Mouse (Mus musculus) hematopoietic stem cell, adult 5-6 weeks (primary cell): ENCODE measurements around the gene Tgm2. TPM values are rescaled to one million over a fixed set of nuclear protein-coding genes. Genes with fewer than 3 reads are reported as not detected.

ENCODE experiments used
- ATAC-seq, 2 experiments: fragments of 125-278 bp in 1 of 2; replicated peaks in 1 of 2; 2 replicates each; pipeline ENCODE4 v1.8.0; 2016 to 2017; ENCODE audit warnings: inconsistent platforms in 2 of 2, mild to moderate bottlenecking in 2 of 2, moderate number of reproducible peaks in 2 of 2, low read depth in 1 of 2, moderate TSS enrichment in 1 of 2; ENCODE audit not compliant: low FRiP score in 2 of 2, poor library complexity in 2 of 2, severe bottlenecking in 2 of 2, insufficient read depth in 1 of 2, low TSS enrichment in 1 of 2
- total RNA-seq: library from RNA; stranded (forward); fragments of 172-1452, 232-1000 nt; gene quantifications from 2 replicates; pipeline ENCODE4 v1.2.3, GENCODE M21; 2017

Tgm2 gene
- total RNA-seq, 1 experiment from 2014 or later, result 19.4 TPM

GRCm38 (mm10) chr2:158170394-158170793 is 24.2 kb upstream of the Tgm2 start:
- no peak for ATAC-seq

- ATAC-seq, result no peak
Observed at GRCm38 (mm10) chr2:158169771-158170170, 23.5 kb upstream of the Tgm2 start.

- ATAC-seq, result no peak
Observed at GRCm38 (mm10) chr2:158169351-158169750, 23.1 kb upstream of the Tgm2 start.

GRCm38 (mm10) chr2:158168741-158169211 is 22.5 kb upstream of the Tgm2 start:
- ATAC-seq, result no peak

DNA sequence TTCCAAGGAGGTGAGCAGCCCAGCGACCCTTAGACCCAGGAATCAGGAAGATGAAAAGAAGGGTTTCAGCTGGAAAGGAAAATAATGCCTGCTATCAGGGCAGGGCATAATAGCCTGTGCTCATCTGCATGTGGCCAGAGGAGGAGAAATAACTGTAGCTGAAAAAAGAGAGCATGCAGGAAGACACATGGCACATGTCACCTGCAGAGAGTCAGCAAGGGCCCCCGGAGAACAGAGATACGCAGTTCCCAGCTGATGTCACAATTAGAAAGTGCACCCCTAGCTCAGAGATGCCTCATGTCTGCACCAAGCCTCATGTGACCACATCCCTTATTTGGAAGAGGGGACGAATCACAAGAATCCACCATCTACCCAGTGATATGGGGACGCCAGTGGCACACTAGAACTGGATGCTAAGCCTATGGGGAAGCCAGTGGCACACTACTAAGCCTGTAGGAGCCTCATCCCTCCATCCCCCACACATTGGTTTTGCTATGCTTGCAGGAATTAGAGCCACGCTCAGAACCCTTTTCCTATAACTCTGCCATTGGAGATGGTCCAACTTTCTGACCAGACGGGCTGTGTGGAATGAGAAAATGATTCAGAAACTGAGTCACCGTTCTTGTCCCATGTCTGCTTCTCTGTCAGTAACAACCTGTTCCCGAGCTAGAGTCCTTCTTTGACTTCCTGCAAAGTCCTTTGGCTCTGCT is 21.4 kb upstream of the Tgm2 start:
- ATAC-seq, result no peak

- peak; percentile 93 to 95 for ATAC-seq
Observed at GRCm38 (mm10) chr2:158166628-158167027, 20.4 kb upstream of the Tgm2 start.

DNA sequence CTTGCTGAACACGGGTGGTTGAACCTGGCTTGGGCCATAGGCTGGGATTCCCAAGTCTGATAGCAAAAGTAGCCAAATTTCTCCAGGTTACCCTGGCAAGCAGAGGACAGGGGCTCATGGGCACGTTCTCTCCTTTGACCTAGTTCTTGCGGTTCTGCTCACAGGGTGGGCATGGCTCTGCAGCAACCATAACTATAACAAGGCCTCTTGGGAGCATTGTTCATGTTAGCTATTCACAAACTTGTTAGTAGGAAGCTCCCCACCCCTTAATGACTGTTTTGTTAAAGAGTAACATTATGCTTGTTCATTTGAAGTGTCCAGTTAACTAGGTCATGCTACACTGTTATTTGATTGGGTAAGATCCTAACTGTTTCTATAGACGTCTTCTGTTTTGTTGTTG is 19.5 kb upstream of the Tgm2 start:
- ATAC-seq, result no peak

DNA sequence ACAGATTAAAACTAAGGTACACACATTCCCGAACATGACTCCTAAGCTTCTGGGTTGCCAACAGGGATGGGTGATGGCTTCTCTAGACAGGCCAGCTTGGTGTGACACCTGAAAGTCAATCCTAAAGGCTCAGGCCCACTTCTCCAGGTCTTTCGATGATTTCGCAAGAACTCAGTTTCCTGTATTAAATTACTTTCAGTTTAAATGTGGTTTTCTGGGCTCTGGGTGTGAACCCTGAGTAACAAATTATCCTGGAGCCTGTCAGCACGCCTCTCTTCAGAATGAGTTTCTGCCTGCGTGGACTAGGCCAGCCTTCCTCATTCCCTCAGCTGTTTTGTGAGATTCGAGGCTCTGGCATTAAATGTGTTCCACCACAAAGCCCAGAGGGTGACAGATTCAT is 16.8 kb upstream of the Tgm2 start:
- peak; percentile 35 to 49; a peak in 3 of 4 replicates for ATAC-seq

- no peak for ATAC-seq
Observed at GRCm38 (mm10) chr2:158161761-158162160, 15.5 kb upstream of the Tgm2 start.

- ATAC-seq, result peak; percentile 70 to 80
Observed at GRCm38 (mm10) chr2:158159376-158160235, 13.4 kb upstream of the Tgm2 start.

- ATAC-seq, result no peak
Observed at GRCm38 (mm10) chr2:158157654-158158053, 11.4 kb upstream of the Tgm2 start.

- peak; percentile 26 to 43; a peak in 3 of 4 replicates for ATAC-seq
Observed at GRCm38 (mm10) chr2:158156487-158156886, 10.3 kb upstream of the Tgm2 start.

DNA sequence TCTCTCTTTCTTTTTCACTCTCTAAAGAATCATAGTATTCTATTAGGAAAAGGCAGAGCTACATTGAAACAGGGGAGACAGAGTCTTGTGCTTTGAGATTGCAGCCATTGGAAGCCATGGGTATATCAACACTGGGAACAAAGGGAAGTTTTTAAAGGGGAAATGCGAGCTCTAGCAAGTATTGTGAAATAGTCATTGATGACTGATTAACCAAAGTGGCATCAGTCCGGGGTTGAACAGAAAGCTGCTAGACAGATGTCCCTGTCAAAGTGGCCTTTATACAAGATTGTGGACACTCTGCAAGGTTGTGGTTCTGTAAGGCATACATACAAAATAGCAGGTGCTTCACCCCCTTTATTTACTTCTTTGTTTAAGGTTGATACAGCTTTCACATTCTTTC is 9.4 kb upstream of the Tgm2 start:
- ATAC-seq, result no peak

DNA sequence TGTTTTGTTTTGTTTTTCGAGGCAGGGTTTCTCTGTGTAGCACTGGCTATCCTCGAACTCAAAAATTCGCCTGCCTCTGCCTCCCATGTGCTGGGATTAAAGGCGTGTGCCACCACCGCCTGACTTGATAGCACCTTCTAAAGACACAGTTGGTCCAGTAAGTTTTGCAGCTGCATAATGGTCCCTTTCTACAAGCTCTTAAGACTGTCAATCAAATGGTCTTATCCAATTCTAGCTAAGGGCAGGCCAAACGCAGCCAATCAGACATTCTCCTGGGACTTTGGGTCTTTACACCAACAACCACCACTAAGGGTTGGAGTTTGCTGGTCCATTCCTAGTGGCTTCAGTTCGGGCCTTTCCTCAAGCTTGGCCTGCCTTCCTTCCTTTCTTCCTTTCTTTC is 8.9 kb upstream of the Tgm2 start:
- no peak for ATAC-seq

DNA sequence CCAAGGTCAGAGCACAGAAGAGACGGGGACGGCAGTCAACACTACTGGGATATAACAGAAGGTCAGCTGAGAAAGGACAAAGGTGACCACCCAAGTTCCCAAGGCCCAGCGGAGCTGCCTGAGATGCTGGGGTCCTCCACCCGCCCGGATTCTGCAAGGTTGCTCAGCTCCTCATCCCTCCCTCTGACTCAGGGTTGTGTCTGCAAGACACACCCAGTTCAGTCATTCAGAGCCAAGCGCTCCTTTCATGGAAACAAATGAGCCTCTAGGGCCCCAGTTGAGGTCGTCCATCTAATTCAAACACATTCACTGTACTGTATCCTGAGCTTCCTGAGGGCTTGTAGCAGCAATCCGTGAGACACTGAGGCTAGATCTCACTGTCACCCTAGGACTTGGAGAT is 8.4 kb upstream of the Tgm2 start:
- no peak for ATAC-seq

- peak; percentile 79 to 81 for ATAC-seq
Observed at GRCm38 (mm10) chr2:158153728-158154343, 7.6 kb upstream of the Tgm2 start.

GRCm38 (mm10) chr2:158152685-158153309 is 6.6 kb upstream of the Tgm2 start:
- ATAC-seq, result no peak

GRCm38 (mm10) chr2:158151077-158151476 is 4.8 kb upstream of the Tgm2 start:
- no peak for ATAC-seq
